Mouse (Mus musculus) mouse embryonic stem cell (cell line): ENCODE measurements around the gene Adgrl3.

ENCODE experiments used
- in situ Hi-C, 2 experiments: fragments of 300-500 bp; cut with MboI; formaldehyde crosslinking; loops; 1 replicate in 1 of 2; 3 replicates in 1 of 2; pipeline ENCODE4 v1.14.3; 2019 to 2020; ENCODE audit warnings: low sequenced_read_pairs in 2 of 2, low pct_unique_long_range_greater_than_20kb in 1 of 2, mixed read lengths in 1 of 2; ENCODE audit not compliant: unreplicated experiment in 1 of 2

Adgrl3 gene

GRCm38 (mm10) chr5:81329571-81329971, 309.6 kb downstream of the Adgrl3 start:
- in situ Hi-C loops, result no loop called here

DNA sequence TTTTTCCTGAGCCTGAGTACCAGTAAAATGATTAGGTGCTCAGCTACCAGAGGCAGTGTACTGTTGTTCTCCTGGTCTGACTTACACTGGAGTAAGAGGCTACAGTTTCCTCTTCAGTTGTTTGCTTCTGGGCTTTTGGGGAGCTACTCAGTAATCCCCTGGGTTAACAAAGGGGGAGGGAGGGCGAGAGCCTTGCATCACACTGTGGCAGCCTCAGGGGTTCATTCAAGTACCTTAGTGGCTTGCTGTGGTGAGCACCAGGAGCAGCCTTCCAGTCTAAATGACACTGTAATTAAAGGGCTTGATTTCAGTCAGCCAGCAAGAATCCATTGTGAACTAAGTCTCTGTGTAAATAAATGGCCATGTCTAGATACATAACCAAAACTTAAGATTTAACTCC, 324.4 kb downstream of the Adgrl3 start:
- in situ Hi-C loops, result no loop called here

DNA sequence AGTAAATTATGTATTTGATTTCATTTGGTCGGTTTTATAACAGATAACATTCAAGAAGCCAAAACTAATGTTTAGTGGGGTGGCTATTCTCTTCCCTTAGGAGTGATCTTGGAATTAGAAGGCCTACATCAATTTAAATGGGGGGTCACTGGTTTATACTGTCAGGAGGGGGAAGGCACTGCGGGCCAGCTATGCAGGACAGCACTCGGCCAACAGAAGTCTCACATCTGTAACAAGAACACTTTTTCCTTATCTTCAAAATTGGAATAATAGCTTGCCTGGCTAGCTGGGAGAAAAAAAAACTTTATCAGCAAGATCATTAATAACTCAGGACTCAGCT, 325.1 kb downstream of the Adgrl3 start:
- in situ Hi-C loops, result no loop called here

GRCm38 (mm10) chr5:81345436-81346131, 325.6 kb downstream of the Adgrl3 start:
- in situ Hi-C loops, result no loop called here

DNA sequence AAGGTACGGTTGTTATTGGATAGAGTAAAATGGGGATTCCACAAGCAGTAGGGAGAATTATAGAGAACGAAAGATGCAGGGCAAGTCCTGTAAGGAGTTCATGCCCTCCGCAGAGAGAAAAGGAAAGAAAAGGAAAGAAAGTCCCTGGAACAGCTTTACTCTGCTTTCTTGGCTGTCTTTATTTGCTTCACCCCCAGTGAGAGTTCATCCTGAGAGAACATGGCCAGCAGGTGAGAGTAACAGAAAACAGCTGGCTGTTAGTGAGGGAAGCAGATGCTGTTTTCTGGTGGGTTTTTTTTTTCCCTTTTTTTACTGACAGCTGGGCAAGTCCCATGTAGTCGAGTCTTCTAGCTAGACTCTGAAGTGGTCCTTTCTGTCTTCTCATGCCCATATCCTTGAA, 327.6 kb downstream of the Adgrl3 start:
- in situ Hi-C loops, result no loop called here

DNA sequence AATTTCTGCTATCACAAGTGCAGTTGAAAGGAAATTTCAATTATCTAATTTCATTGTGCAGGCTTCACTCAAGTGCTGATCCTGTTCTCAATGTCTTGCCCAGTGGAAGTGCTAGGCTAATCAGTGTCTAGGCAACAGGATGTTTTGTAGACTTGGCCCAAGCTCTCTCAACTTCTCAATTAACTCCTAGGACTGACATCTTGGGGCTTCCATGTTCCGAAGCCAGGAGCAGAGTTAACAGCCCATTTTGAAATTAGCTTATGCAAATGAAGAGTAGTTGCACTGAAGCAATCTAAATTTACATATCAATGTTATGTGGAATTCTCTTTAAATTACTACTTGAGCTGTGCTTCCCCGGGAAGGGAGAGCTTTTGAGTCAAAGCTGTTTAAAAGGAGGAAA, 339.6 kb downstream of the Adgrl3 start:
- in situ Hi-C loops, result no loop called here

- in situ Hi-C loops, result no loop called here
Observed at GRCm38 (mm10) chr5:81364198-81364643, 344.3 kb downstream of the Adgrl3 start.

- in situ Hi-C loops, result no loop called here
Observed at GRCm38 (mm10) chr5:81365250-81365649, 345.3 kb downstream of the Adgrl3 start.

DNA sequence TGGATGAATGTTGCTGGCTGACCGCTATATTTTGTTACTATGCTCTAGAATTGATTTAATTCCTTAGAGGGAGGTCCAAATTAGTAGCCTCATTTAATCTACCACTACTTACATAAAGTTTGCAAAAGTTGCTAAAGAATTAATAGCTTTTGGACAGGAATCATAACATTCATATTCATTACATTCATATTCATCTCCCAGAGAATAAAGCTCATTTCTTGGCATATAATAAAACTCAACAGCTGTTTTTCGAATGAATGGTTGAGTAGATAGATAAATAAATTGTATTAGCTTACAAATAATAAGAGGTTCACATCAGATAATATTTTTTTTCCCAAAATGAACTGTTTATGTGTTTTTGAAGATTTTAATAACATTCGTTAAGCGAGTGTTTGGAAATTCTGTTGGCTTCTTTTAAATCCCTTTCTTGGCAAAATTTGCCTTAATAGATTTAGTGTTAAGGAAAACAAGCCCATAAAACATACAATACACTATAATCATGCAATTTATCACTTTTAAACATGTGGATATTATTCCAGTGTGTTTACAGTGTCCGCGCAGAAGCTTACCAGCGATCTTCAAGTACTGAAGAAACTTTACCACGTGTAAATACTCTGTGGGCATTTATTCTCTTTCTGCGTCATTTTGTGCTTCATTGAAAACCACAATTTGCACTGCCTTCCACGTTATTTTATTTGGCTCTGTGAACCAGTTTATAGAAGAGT, 350.4 kb downstream of the Adgrl3 start:
- in situ Hi-C loops, result no loop called here

- in situ Hi-C loops, result no loop called here
Observed at GRCm38 (mm10) chr5:81375992-81376391, 356.1 kb downstream of the Adgrl3 start.

- in situ Hi-C loops, result no loop called here
Observed at GRCm38 (mm10) chr5:81405582-81406143, 385.7 kb downstream of the Adgrl3 start.

GRCm38 (mm10) chr5:81417326-81417725, 397.4 kb downstream of the Adgrl3 start:
- in situ Hi-C loops, result no loop called here

GRCm38 (mm10) chr5:81427393-81427792, 407.5 kb downstream of the Adgrl3 start:
- in situ Hi-C loops, result no loop called here

DNA sequence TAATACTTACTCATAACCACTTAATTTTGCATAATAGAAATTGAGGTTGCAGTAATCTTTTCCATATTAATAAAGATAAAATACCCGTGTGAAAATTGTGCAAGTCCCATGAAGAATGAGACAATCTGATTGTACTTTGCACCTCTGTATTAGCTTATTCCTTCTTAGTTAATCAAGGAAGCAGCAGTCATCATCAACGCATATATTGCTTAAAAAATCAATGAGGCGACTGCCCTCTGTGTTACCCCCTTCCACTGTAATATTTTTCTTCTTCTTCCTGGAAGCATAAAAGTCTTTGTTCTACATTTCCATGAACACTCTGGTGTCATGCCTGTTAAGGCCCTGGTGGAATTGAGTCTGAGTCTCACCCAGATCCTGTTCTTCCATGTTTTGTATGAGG, 416.4 kb downstream of the Adgrl3 start:
- in situ Hi-C loops, result no loop called here

DNA sequence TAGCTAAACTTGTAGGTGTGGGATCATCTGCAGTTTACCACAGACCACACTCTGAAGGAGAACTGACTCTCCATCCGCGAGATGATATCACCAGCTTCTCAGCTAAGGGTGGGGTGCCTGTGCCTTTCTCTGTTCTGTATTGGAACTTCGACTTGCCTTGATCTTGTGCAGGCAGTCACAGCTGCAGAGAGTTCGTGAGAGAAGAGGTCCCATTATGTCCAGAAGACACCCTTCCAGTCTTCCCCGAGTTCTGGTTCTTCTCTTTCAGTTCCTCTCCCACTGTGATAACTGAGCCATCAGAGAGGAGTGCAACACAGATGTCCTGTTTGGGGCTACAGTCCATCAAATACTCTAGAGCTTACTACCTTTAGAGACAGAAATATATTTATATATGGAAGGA, 422.2 kb downstream of the Adgrl3 start:
- in situ Hi-C loops, result no loop called here

- in situ Hi-C loops, result no loop called here
Observed at GRCm38 (mm10) chr5:81465971-81466370, 446.0 kb downstream of the Adgrl3 start.

- in situ Hi-C loops, result no loop called here
Observed at GRCm38 (mm10) chr5:81474681-81475080, 454.7 kb downstream of the Adgrl3 start.

DNA sequence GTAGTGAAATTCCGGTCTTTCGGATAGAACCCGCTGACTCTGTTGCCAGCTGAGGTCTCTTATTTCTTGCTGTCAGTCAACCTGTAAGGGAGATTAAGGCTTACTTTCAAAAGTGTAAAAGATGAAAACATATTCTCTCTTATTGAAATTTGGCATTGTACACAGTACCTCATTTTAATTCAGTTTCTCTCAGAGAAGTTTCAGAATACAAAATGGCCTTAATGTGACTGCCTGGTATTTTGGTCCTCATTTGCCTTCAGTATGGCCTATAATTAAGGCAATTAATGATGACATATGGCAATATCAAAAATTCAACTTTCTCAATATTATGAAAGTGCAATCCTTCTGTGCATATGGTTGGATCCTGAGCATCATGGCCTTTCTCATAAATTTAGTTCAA, 455.5 kb downstream of the Adgrl3 start:
- in situ Hi-C loops, result no loop called here

DNA sequence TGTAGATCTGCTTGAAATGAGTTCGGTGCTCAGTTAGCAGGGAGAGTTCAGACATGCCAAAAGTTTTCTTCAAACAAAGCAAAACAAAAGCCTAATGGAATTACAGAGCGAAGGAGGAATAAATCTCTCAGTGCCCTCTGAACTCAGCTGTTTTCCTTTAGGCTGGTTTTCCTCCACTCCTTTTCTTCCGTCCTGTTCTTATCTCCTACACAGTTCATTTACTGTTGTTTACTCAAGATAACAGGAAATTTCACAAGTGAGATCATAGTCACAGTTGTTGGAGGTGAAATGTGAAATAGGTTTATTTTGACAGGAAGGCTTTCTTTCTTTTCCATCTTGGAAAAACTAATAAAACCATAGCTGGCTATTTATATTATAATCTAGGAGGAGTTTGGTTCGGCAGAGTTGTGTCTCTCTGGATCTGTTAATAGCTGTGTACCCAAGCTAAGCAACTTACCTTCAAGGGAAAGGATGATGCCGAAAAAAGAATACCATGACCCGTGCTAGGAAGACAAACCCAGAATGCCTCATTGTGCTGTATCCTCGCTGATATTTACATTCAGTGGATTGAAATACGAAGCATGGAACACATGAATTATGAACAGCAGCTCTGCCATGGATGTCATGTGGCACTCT, 456.2 kb downstream of the Adgrl3 start:
- in situ Hi-C loops, result no loop called here
